Mouse (Mus musculus): ENCODE measurements around the gene Sptlc2.
"Not testable (repeated sequence)": the region's sequence is repeated elsewhere in the genome, so short reads cannot be mapped to it uniquely, and the experiment has no call there.

The Sptlc2 gene

GRCm38 (mm10) chr12:87330213-87330612 lies 57.9 kb downstream of the Sptlc2 start:
- DNase-seq = no peak

GRCm38 (mm10) chr12:87328025-87328424 lies 60.1 kb downstream of the Sptlc2 start:
- DNase-seq = no peak

- DNase-seq = no peak
These were observed 60.5 kb downstream of the Sptlc2 start for GRCm38 (mm10) chr12:87327610-87328009.

- no peak for DNase-seq
These were observed 62.7 kb downstream of the Sptlc2 start for GRCm38 (mm10) chr12:87325452-87325851.

- no peak for DNase-seq
These were observed 68.9 kb downstream of the Sptlc2 start for GRCm38 (mm10) chr12:87319229-87319628.

- no peak for DNase-seq
These were observed 70.2 kb downstream of the Sptlc2 start for GRCm38 (mm10) chr12:87317951-87318350.

- no peak for DNase-seq
These were observed 75.1 kb downstream of the Sptlc2 start for GRCm38 (mm10) chr12:87313098-87313497.

GRCm38 (mm10) chr12:87306584-87306844 lies 81.6 kb downstream of the Sptlc2 start:
- DNase-seq = not testable (repeated sequence)

- DNase-seq = no peak
These were observed 82.2 kb downstream of the Sptlc2 start for GRCm38 (mm10) chr12:87305767-87306583.

GRCm38 (mm10) chr12:87301189-87301588 lies 87.0 kb downstream of the Sptlc2 start:
- no peak for DNase-seq

GRCm38 (mm10) chr12:87300441-87300690 lies 87.8 kb downstream of the Sptlc2 start:
- DNase-seq = no peak

- DNase-seq = peak; percentile 42
These were observed 88.3 kb downstream of the Sptlc2 start, which contains the start of gene Ism2 for GRCm38 (mm10) chr12:87299657-87300440. TSS of gene Ism2 (minus strand) at chr12:87299705.

GRCm38 (mm10) chr12:87299037-87299656 lies 89.0 kb downstream of the Sptlc2 start:
- peak; percentile 28 for DNase-seq

- no peak for DNase-seq
These were observed 94.2 kb downstream of the Sptlc2 start for GRCm38 (mm10) chr12:87293934-87294333.

- DNase-seq = no peak
These were observed 99.1 kb downstream of the Sptlc2 start for GRCm38 (mm10) chr12:87289100-87289499.

GRCm38 (mm10) chr12:87284726-87285125 lies 103.4 kb downstream of the Sptlc2 start:
- no peak for DNase-seq

GRCm38 (mm10) chr12:87284268-87284667 lies 103.9 kb downstream of the Sptlc2 start:
- no peak for DNase-seq

- no peak for DNase-seq
These were observed 104.4 kb downstream of the Sptlc2 start for GRCm38 (mm10) chr12:87283706-87284105.

GRCm38 (mm10) chr12:87282743-87283142 lies 105.4 kb downstream of the Sptlc2 start:
- DNase-seq = no peak

- DNase-seq = no peak
These were observed 106.4 kb downstream of the Sptlc2 start for GRCm38 (mm10) chr12:87281766-87282165.

- DNase-seq = peak; percentile 18
These were observed 108.3 kb downstream of the Sptlc2 start for GRCm38 (mm10) chr12:87279879-87280278.

- DNase-seq = no peak
These were observed 108.8 kb downstream of the Sptlc2 start for GRCm38 (mm10) chr12:87279350-87279749.

- DNase-seq = no peak
These were observed 109.9 kb downstream of the Sptlc2 start for GRCm38 (mm10) chr12:87278118-87278730.

GRCm38 (mm10) chr12:87277251-87277650 lies 110.9 kb downstream of the Sptlc2 start:
- DNase-seq = not testable (repeated sequence)
